Mouse (Mus musculus): ENCODE data around the gene Nos1ap. TPM values are rescaled to one million over a fixed set of nuclear protein-coding genes. Genes with fewer than 3 reads are reported as not detected.

Gene Nos1ap
- polyA plus RNA-seq, 1 experiment from 2014 or later = 16.3 TPM

GRCm38 (mm10) chr1:170546297-170546696, 43.4 kb downstream of the Nos1ap start:
- no peaks in the 10 kb centered on the region for H3K27me3 ChIP-seq (ENCODE audit: insufficient read depth, low read length)
- no peak for ATAC-seq (replicated peaks; ENCODE audit: low FRiP score, low read depth)

GRCm38 (mm10) chr1:170545286-170545685, 44.4 kb downstream of the Nos1ap start:
- Histone ChIP-seq H3K9me3 (replicated peaks; ENCODE audit: low read length) (no peaks in the 10 kb centered on the region), H3K4me1 (replicated peaks; ENCODE audit: insufficient read depth, low read length) (no peaks in the 10 kb centered on the region), H3K27ac (no peak overlapping the region), H3K36me3 (ENCODE audit: insufficient read depth, low read length) (no peaks in the 10 kb centered on the region), H3K27me3 (ENCODE audit: insufficient read depth, low read length) (no peaks in the 10 kb centered on the region), H3K4me3 (replicated peaks; ENCODE audit: low read depth, low read length) (no peak overlapping the region), H3K4me2 (ENCODE audit: low read length) (no peak overlapping the region), H3K9ac (ENCODE audit: low read depth, low read length) (no peak overlapping the region)
- no peak for TF ChIP-seq CTCF (IDR thresholded peaks at IDR 0.05; ENCODE audit: low read depth)
- ATAC-seq (replicated peaks; ENCODE audit: low FRiP score, low read depth) = no peak
- 86% methylated on average over 6 of the region's 6 CpGs for WGBS
- no peak for DNase-seq (ENCODE audit: low spot score)

More at GRCm38 (mm10) chr1:170546297-170546696, 43.4 kb downstream of the Nos1ap start:
- H3K36me3 ChIP-seq (ENCODE audit: insufficient read depth, low read length) = no peaks in the 10 kb centered on the region
- WGBS = 85% methylated on average over 4 of the region's 4 CpGs
- H3K9ac ChIP-seq (ENCODE audit: low read depth, low read length) = no peak overlapping the region
- DNase-seq (ENCODE audit: low spot score) = no peak
- no peak overlapping the region for H3K27ac ChIP-seq
- H3K9me3 ChIP-seq (replicated peaks; ENCODE audit: low read length) = no peaks in the 10 kb centered on the region
- 0 out of 2 replicates have a peak, but pooled peaks cover 5% of the 10 kb centered on the region for H3K4me1 ChIP-seq (replicated peaks; ENCODE audit: insufficient read depth, low read length)
- no peak overlapping the region for H3K4me2 ChIP-seq (ENCODE audit: low read length)
- no peak for TF ChIP-seq CTCF (IDR thresholded peaks at IDR 0.05; ENCODE audit: low read depth)
- no peak overlapping the region for H3K4me3 ChIP-seq (replicated peaks; ENCODE audit: low read depth, low read length)

GRCm38 (mm10) chr1:170539507-170539906, 50.2 kb downstream of the Nos1ap start:
- no peaks in the 10 kb centered on the region for H3K9me3 ChIP-seq (replicated peaks; ENCODE audit: low read length)
- H3K4me3 ChIP-seq (replicated peaks; ENCODE audit: low read depth, low read length) = no peak overlapping the region
- no peaks in the 10 kb centered on the region for H3K4me1 ChIP-seq (replicated peaks; ENCODE audit: insufficient read depth, low read length)
- H3K27me3 ChIP-seq (ENCODE audit: insufficient read depth, low read length) = no peaks in the 10 kb centered on the region
- WGBS = 84% methylated on average over 3 of the region's 3 CpGs
- ATAC-seq (replicated peaks; ENCODE audit: low FRiP score, low read depth) (no peak), DNase-seq (ENCODE audit: low spot score) (no peak)
- no peaks in the 10 kb centered on the region for H3K36me3 ChIP-seq (ENCODE audit: insufficient read depth, low read length)
- TF ChIP-seq CTCF (IDR thresholded peaks at IDR 0.05; ENCODE audit: low read depth) = no peak
- H3K27ac ChIP-seq = no peak overlapping the region
- H3K9ac ChIP-seq (ENCODE audit: low read depth, low read length) = no peak overlapping the region
- H3K4me2 ChIP-seq (ENCODE audit: low read length) = no peak overlapping the region

- no peak overlapping the region for H3K9ac ChIP-seq (ENCODE audit: low read depth, low read length)
- TF ChIP-seq CTCF (IDR thresholded peaks at IDR 0.05; ENCODE audit: low read depth) = no peak
- H3K9me3 ChIP-seq (replicated peaks; ENCODE audit: low read length) = no peaks in the 10 kb centered on the region
- 81% methylated on average over 9 of the region's 9 CpGs for WGBS
- H3K27me3 ChIP-seq (ENCODE audit: insufficient read depth, low read length) = no peaks in the 10 kb centered on the region
- DNase-seq (ENCODE audit: low spot score) (no peak), ATAC-seq (replicated peaks; ENCODE audit: low FRiP score, low read depth) (peak; percentile 25; the same call in 1 of the 2 replicates)
- H3K4me3 ChIP-seq (replicated peaks; ENCODE audit: low read depth, low read length) = no peak overlapping the region
- H3K36me3 ChIP-seq (ENCODE audit: insufficient read depth, low read length) = no peaks in the 10 kb centered on the region
- H3K27ac ChIP-seq = no peak overlapping the region
- H3K4me1 ChIP-seq (replicated peaks; ENCODE audit: insufficient read depth, low read length) = no peaks in the 10 kb centered on the region
- no peak overlapping the region for H3K4me2 ChIP-seq (ENCODE audit: low read length)
These were observed 51.1 kb downstream of the Nos1ap start for GRCm38 (mm10) chr1:170538481-170539061.

GRCm38 (mm10) chr1:170536344-170536743, 53.3 kb downstream of the Nos1ap start:
- Histone ChIP-seq H3K9ac (ENCODE audit: low read depth, low read length) (no peak overlapping the region), H3K27me3 (ENCODE audit: insufficient read depth, low read length) (no peaks in the 10 kb centered on the region), H3K36me3 (ENCODE audit: insufficient read depth, low read length) (no peaks in the 10 kb centered on the region), H3K27ac (no peak overlapping the region), H3K4me2 (ENCODE audit: low read length) (no peak overlapping the region), H3K9me3 (replicated peaks; ENCODE audit: low read length) (no peaks in the 10 kb centered on the region), H3K4me1 (replicated peaks; ENCODE audit: insufficient read depth, low read length) (no peaks in the 10 kb centered on the region), H3K4me3 (replicated peaks; ENCODE audit: low read depth, low read length) (no peak overlapping the region)
- 89% methylated on average over 3 of the region's 3 CpGs for WGBS
- DNase-seq (ENCODE audit: low spot score) = no peak
- no peak for ATAC-seq (replicated peaks; ENCODE audit: low FRiP score, low read depth)
- TF ChIP-seq CTCF (IDR thresholded peaks at IDR 0.05; ENCODE audit: low read depth) = no peak

- Histone ChIP-seq H3K4me3 (replicated peaks; ENCODE audit: low read depth, low read length) (no peak overlapping the region), H3K36me3 (ENCODE audit: insufficient read depth, low read length) (no peaks in the 10 kb centered on the region), H3K9me3 (replicated peaks; ENCODE audit: low read length) (no peaks in the 10 kb centered on the region), H3K27ac (no peak overlapping the region), H3K9ac (ENCODE audit: low read depth, low read length) (no peak overlapping the region), H3K4me2 (ENCODE audit: low read length) (no peak overlapping the region), H3K27me3 (ENCODE audit: insufficient read depth, low read length) (no peaks in the 10 kb centered on the region), H3K4me1 (replicated peaks; ENCODE audit: insufficient read depth, low read length) (no peaks in the 10 kb centered on the region)
- no peak for ATAC-seq (replicated peaks; ENCODE audit: low FRiP score, low read depth)
- 83% methylated on average over 2 of the region's 2 CpGs for WGBS
- no peak for TF ChIP-seq CTCF (IDR thresholded peaks at IDR 0.05; ENCODE audit: low read depth)
- no peak for DNase-seq (ENCODE audit: low spot score)
These were observed 54.4 kb downstream of the Nos1ap start for GRCm38 (mm10) chr1:170535221-170535620.

- Histone ChIP-seq H3K9me3 (replicated peaks; ENCODE audit: low read length) (no peaks in the 10 kb centered on the region), H3K27ac (no peak overlapping the region), H3K4me2 (ENCODE audit: low read length) (no peak overlapping the region), H3K9ac (ENCODE audit: low read depth, low read length) (no peak overlapping the region), H3K27me3 (ENCODE audit: insufficient read depth, low read length) (no peaks in the 10 kb centered on the region), H3K4me3 (replicated peaks; ENCODE audit: low read depth, low read length) (no peak overlapping the region), H3K36me3 (ENCODE audit: insufficient read depth, low read length) (no peaks in the 10 kb centered on the region), H3K4me1 (replicated peaks; ENCODE audit: insufficient read depth, low read length) (no peaks in the 10 kb centered on the region)
- 78% methylated on average over 2 of the region's 2 CpGs for WGBS
- ATAC-seq (replicated peaks; ENCODE audit: low FRiP score, low read depth) = no peak
- DNase-seq (ENCODE audit: low spot score) = no peak
- TF ChIP-seq CTCF (IDR thresholded peaks at IDR 0.05; ENCODE audit: low read depth) = no peak
These were observed 58.4 kb downstream of the Nos1ap start for GRCm38 (mm10) chr1:170531286-170531685.
